Mouse (Mus musculus) frontal cortex, postnatal 14 days (tissue): ENCODE results near the gene Dot1l.

Source experiments
- DNase-seq, 2 experiments: peaks; one replicate each; pipeline ENCODE4 v3.0.0; 2022; ENCODE audit warnings: low spot score in 2 of 2

Dot1l gene

DNA sequence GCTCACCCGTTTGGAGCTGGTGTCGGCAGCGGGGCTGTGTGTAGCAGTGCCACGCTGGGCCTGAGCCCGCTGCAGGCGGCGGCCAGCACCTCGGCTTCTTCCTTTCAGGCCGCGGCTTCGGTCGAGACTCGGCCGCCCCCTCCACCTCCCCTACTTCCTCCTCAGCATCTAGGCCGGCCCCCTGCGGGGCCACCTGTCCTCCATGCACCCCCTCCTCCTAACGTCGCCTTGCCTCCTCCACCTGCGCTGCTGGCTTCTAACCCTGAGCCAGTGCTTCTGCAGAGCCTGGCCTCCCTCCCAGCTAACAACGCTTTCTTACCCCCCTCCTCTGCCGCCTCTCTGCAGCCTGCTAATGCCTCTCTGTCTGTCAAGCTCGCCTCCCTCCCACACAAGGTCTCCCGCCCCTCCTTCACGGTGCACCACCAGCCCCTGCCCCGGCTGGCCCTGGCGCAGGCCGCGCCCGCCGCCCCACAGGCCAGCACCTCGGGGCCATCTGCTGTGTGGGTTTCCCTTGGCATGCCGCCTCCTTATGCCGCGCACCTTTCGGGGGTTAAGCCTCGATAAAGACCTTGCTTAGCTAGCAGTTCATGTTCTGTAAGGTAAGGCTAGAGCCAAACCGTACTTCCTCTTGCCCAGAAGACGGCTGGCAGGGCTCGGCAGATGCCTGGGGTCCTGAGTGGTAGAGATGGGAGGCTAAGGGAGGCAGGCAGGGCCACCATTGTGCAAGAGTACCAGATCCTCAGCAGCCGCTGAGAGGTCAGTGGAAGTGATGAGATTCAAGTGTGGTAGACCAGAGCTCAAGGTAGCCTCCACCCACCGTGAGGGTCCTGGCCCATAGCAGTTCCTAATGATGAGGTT lies 37.4 kb downstream of the Dot1l start:
- DNase-seq: no peak

DNA sequence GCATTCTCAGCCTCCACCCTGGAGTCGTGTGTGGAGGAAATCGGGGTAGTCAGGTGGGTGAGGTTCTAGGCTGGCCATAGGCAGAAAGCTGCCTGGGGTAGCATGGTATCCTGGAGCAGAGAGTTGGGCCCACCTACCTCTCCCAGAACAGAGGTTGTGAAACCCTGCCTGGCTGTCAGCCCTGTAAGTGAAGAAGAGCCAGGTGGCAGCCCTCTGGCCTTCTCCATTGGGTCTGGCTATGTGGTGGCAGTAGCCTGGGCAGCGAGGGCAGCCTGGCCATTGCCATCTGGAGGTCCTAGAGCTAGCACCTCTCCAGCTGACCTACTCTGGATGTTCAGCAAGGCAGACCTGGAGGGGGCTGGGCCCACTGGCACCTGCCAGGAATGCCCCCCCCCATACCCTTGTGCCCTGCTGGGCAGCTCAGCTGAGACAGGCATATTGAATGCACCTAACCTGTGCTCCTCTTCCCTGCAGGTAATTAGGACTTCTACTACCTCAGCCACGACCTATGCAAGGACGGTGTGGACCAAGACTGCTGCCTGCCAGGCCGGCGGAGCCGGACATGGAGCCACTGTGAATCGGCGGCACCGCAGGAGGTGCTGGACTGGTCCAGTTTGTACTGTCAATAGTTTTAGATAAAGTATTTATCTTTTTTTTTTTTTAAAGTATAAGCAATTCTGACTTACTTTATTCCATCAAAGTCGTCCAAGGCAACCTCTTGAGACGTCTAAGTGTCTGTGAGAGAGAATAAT lies 38.2 kb downstream of the Dot1l start:
- no peak for DNase-seq

DNA sequence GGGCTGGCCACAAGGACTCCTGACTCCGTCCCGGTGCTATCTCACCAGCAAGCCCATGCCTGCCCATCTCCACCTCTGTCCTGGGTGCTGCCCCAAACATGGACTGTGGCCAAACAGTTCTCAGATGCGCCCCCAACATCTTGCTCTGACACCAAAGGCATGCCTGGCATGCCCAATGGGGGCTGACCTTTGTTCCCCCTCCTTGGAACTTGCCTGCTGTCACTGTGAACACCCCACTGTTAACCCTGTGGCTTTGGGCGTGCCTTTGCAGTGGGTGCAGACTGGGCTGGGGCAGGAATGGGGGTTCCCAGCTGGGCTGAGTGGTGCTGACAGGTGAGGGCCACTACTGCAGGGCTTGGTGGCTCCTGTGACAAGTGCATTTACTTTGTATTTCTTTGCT lies 38.8 kb downstream of the Dot1l start:
- DNase-seq: no peak

DNA sequence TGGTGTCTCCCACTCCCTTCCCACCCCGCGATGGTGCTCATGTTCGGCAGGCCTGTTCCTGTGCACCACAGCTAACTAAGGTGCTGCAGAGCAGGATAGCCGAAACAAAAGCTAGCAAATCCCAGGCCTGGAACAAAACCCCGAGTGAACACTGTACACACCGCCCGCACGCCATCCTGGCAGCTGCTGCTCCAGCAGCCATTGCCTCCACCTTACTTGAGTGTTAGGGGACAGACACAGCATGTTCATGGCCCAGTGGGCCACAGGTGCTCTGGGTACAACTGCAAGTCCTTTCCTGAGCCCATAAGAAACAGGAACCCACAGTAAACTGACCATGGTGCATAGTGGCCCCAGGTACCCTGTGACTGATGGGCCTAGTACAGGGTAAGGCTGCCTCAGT lies 39.7 kb downstream of the Dot1l start:
- no peak for DNase-seq

DNA sequence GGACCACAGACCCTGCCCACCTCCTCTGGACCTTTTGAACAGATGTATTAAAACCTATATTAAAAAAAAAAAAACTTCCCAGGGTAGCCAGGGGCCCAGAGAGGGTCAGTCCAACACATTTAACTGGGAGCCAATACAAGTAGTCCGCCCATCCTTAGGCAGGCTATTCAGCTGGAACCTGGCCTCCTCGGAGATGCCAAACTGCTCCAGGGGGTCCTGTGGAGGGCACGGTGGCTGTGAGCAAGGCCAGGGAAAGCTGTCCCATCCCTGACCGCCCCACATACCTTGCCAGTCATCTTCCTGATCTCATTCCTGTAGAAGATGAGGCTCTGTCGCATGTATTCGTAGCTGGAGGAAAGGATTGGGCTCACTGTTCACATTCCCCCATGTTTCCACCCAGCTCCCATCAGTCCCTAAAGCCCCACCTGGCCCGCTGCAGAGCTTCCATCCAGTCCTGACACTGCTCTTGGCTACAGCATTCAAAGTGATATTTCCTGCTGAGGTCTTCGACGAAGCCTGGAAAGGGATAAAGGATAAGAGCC lies 41.4 kb downstream of the Dot1l start:
- no peak for DNase-seq

DNA sequence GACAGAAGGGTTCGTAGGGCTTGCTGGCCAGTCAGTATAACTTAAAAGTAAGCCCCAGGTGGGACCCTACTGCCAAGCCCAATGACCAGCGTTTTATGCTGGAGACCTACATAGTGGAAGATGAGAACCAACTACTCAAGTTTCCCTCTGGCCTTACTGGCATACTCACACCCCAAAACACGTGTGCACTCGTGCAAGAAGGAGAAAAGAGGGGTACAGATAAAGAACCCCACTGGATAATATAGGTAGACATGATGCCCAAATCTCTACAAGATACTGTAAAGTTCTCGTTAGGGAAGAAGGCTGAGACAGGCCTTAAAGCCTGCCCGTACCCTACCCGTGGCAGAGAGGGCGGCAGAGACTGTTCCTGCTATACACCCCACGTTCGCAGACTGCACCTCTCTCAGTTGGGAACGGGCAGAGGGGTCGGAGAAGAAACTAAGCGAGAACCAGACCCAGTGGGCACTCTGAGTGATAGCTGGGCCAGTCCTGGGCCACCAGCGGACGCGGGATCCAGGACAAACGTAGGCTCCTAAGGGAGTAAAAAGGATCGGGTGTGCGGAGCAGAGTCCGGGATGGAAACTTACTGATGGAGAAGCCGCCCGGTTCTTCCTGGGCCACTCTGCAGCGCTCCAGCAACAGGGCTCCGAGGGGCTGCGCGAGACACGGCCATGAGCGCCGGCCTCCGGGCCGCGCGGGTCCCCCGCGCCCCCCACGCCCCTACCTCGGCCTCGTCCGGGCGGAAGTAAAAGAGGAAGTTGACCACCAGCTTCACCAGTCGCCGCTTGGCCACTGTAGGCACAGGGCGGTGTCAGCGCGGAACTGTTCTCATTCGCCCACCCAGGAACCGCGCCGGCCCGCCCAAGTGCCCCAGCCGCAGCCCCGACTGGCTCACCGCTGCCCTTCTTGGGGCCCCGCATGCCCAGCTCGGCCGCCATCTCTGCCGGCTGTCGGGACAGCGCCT lies 42.5 kb downstream of the Dot1l start:
- DNase-seq: no peak

DNA sequence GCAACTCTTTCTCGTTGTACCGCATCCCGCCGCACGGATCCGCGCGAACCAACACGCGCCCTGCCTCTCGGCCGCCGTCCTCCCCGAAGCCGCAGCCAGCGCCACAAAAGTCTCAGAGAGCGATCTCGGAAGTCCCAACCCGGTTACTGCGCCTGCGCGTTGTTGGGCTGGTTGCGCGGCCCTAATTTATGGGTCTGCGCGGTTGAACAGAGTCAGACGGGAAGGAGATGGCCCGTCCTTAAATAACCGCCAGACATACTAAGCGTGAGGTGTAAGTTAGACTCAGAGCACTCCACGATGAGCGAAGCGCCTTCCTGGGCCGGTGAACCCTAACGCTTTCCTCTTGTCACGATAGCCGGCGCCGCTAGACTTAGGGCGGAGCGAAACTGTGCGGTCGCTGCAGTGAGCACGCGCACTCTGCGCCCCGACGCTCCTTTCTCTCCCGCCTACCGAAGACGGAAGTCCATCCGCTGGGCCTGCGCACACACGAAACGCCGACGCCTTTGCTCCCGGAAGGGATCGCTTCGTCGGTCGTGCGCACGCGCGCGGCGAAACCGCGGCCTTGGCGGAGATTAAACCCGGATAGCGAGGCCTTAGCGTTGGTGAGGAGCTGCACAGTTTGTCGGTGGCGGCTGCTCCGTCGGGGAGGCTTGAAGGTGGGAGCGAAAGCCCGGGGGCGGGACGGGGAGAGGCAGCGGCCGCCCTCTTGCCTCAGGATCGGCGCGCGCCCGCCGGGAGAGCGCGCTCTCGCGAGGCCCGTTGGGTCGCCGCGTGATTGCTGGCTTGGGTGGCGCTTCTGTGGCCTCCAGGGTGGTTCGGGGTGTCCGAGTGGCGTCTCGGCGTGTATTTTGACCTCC lies 43.4 kb downstream of the Dot1l start, which contains the start of the genes Sf3a2 and Plekhj1:
Gene Sf3a2, plus strand, starts transcription at position 49 of the 857 bp plus-strand sequence.
Gene Plekhj1, minus strand, starts transcription at position 477 of the 857 bp plus-strand sequence.
- DNase-seq: peak; percentile 92

DNA sequence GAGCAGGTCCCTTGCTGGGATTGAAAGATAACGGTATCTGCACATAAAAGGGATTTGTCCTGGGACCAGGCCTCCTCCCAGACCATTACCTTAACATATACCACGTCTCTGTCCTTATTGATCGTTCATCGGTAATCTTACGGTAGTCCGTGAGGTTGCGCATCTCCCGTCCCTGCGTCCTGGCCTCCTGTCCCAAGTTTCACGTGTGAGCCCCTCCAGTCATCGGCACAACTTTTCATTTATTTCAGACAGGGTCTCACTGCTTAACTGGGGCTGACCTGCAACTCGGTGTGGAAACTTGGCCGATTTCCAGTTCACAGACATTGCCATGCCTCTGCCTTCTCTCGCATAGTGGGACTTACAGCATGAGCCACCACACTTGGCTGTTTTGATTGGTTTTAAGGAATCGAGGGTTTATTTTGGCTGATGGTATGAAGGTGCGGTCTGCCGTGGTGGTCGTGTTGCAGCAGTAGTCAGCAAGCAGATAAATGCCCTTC lies 44.1 kb downstream of the Dot1l start:
- DNase-seq: no peak

DNA sequence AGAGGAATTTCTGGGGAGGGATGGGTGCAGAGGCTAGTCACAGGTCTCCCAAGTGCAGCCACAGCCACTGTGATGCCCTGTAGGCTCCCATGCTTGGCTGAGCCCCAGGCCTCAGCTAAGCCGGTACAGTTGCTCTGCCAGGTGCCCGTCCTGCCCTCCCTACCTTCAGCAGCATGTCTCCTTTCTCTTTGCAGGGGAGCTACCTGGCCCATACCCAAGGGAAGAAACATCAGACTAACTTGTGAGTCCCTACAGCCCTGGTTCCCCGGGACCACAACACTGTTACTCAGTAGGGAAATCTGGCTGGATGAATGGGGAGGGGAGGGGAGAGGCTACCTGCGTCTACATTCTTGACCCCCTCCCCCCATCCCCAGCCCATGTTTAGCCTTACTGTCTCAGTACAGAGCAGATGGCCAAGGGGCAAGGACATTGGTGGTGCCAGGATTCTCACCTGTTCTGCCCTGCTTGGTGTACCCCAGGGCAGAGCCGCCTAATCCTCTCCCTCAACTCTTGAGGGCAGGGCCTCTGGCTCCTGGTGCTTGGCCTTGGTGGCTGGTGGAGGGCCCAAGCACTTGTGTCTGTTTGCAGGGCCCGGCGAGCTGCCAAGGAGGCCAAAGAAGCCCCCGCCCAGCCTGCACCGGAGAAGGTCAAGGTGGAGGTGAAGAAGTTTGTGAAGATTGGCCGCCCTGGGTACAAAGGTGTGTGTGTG lies 47.4 kb downstream of the Dot1l start:
- no peak for DNase-seq

DNA sequence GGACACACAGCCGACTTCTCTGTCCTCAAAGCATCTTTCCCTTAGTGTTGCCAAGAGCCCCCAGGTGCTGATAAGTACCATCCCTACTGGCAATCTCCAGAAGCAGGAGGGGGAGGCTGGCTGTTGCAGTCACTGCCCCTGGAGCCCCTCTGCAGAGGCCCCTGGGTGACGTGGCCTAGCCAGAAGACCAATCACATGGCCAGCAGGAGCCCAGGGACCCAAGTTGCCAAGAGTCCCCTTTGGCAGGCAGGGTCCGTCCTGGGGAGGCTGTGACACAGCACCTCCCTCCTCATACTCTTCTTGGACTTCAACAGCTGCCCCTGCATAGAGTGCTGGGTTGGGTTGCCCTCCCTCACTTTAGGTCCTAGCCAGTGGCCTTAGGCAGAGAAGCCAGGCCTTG lies 48.0 kb downstream of the Dot1l start:
- no peak for DNase-seq

DNA sequence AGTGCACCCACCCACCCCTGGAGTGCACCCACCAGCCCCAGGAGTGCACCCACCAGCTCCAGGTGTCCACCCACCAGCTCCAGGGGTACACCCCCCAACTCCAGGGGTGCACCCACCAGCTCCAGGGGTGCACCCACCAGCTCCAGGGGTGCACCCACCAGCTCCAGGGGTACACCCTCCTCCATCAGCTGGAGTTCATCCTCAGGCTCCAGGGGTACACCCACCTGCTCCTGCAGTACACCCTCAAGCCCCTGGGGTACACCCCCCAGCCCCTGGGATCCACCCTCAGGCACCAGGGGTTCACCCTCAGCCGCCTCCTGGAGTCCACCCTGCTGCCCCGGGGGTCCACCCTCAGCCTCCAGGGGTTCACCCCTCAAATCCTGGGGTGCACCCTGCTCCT lies 49.3 kb downstream of the Dot1l start:
- DNase-seq: no peak

DNA sequence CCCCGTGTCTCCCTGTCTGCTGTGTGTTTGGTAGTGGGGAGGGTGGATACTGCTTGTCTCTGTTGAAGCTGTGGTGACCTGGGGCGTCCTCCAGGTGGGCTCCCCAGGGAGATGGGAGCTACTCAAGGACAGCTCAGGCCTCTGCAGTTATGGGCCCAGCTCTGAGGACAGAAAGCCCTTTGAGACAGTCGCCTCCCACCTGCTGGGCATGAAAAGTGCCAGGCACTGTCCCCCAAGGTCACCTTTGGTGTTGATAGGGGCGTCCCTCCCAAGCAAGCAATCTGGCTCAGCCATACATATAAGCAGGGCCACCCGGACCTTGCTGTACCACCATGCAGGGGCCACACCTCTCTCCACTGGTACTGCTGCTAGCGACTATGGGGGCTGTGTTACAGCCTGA lies 49.9 kb downstream of the Dot1l start, which contains the start of gene Amh:
Gene Amh, plus strand, starts transcription at position 328 of the 400 bp plus-strand sequence.
- no peak for DNase-seq

DNA sequence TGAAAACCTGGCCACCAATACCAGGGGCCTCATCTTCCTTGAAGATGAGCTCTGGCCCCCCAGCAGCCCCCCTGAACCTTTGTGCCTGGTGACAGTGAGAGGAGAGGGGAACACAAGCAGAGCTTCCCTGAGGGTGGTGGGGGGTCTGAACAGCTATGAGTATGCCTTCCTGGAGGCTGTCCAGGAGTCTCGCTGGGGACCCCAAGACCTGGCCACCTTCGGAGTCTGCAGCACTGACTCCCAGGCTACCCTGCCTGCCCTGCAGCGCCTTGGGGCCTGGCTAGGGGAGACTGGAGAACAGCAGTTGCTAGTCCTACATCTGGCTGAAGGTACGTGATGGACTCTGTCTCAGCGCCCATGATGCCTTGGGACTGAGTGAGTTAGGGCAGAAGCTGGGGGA lies 50.3 kb downstream of the Dot1l start:
- DNase-seq: no peak

DNA sequence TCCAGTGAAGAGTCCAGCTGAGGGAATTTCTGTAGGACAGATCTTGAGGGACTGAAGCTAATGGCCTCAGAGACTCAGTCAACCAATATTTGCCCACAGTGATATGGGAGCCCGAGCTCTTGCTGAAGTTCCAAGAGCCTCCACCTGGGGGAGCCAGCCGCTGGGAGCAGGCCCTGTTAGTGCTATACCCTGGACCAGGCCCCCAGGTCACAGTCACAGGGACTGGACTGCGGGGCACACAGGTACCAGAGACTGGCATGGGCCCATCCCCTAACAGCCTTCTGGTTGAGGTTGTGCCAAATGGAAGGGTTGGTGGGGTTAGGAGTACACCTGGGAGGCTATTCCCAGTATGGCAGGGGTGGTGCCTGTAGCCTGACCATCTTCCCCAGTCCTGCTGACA lies 50.9 kb downstream of the Dot1l start:
- peak in 1 of 2 experiments; percentile 72 for DNase-seq

DNA sequence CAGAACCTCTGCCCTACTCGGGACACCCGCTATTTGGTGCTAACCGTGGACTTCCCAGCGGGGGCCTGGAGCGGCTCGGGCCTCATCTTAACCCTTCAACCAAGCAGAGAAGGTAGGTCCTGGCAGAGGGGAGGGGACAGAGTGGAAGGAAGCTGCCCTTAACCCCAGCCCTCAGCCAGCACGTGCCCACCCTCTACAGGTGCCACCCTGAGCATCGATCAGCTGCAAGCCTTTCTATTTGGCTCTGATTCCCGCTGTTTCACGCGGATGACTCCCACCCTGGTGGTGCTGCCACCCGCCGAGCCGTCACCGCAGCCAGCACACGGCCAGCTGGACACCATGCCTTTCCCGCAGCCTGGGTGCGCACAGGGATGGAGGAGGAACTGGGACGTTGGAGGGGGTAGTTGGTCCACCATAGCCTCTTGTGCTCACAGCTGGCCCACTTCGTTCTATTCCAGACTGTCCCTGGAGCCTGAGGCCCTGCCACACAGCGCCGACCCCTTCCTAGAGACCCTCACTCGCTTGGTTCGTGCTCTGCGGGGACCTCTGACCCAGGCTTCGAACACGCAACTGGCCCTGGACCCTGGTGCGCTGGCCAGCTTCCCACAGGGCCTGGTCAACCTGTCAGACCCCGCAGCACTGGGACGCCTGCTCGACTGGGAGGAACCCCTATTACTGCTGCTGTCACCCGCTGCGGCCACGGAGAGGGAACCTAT lies 51.5 kb downstream of the Dot1l start:
- no peak for DNase-seq

DNA sequence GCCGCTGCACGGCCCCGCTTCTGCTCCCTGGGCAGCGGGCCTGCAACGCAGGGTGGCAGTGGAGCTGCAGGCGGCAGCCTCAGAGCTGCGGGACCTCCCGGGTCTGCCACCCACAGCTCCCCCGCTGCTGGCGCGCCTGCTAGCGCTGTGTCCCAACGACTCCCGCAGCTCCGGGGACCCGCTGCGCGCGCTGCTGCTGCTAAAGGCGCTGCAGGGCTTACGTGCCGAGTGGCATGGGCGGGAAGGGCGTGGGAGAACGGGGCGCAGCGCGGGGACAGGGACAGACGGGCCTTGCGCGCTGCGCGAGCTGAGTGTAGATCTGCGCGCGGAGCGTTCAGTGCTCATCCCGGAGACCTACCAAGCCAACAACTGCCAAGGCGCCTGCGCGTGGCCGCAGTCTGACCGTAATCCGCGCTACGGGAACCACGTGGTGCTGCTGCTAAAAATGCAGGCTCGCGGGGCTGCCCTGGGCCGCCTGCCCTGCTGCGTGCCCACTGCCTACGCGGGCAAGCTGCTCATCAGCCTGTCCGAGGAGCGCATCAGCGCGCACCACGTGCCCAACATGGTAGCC lies 52.1 kb downstream of the Dot1l start:
- DNase-seq: peak; percentile 81 to 86

DNA sequence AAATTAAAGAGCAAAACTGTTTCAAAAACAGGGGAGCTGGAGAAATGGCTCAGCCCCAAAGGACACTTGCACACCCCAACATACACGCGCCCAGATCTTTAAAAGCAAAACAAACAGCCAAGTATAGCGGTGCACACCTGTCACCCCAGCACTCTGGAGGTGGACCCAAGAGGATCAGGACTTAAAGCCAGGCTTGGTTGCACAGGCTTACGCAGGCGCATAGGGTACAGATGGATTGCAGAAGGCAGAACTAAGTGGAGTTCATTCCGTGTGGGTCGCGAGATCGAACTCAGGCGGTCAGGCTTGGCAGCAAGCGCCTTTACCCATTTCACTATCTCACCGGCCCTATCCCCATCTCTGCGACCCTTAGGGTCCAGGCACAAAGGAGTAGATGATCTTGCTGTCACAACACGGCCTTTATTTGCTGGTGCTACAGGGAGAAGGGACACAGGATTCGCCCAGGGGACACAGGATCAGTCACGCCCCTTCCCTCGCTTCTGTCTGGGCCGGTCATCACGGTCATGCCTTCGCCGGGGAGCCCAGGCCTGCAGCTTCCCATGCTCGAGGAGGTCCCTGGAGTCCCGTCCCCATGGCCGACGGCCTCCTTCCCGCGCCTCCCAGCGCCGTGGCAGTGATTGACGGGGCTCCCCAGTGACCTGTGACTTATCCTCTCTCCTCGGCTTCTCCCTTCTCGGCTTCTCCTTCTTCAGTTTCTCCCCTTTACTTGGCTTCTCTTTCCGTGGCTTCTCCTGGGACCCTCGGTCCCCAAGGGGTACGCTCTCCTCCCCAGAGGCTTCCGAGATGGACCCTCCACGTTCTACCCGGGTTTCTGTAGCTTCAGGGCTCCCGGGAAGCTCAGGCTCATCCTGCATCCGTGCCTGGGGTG lies 53.3 kb downstream of the Dot1l start:
- DNase-seq: no peak
